Mouse (Mus musculus) heart, embryonic 12.5 days (tissue): ENCODE measurements around the gene Gmeb2. TPM values are rescaled to one million over a fixed set of nuclear protein-coding genes. Genes with fewer than 3 reads are reported as not detected.
"Not testable (repeated sequence)": the region's sequence is repeated elsewhere in the genome, so short reads cannot be mapped to it uniquely, and the experiment has no call there.

ENCODE experiments used
- ATAC-seq: fragments of 200-750 bp; cut with Nextera tagmentation; 2 replicates; pipeline ENCODE4 v1.8.0; 2017; ENCODE audit warnings: moderate TSS enrichment, moderate library complexity; ENCODE audit not compliant: insufficient number of reproducible peaks, low FRiP score
- H3K27ac ChIP-seq: fragments of 300-500 bp; sonication (generic); 2 replicates; pipeline ENCODE4 v1.5.1; 2016; ENCODE audit warnings: mild to moderate bottlenecking, moderate library complexity; ENCODE audit not compliant: poor library complexity, severe bottlenecking
- H3K27me3 ChIP-seq: fragments of 300-500 bp; sonication (generic); replicated peaks from 2 replicates; pipeline ENCODE4 v1.6.1; 2016; ENCODE audit warnings: mild to moderate bottlenecking, moderate library complexity
- H3K36me3 ChIP-seq: fragments of 300-500 bp; sonication (generic); 2 replicates; pipeline ENCODE4 v1.6.1; 2016; ENCODE audit warnings: mild to moderate bottlenecking, moderate library complexity
- H3K4me1 ChIP-seq: fragments of 300-500 bp; sonication (generic); replicated peaks from 2 replicates; pipeline ENCODE4 v1.6.1; 2016; ENCODE audit warnings: mild to moderate bottlenecking
- H3K4me2 ChIP-seq: fragments of 300-500 bp; sonication (generic); 2 replicates; pipeline ENCODE4 v1.6.1; 2016; ENCODE audit warnings: mild to moderate bottlenecking, moderate library complexity
- H3K4me3 ChIP-seq: fragments of 300-500 bp; sonication (generic); 2 replicates; pipeline ENCODE4 v1.5.1; 2016; ENCODE audit warnings: mild to moderate bottlenecking
- H3K9ac ChIP-seq: fragments of 300-500 bp; sonication (generic); 2 replicates; pipeline ENCODE4 v1.6.1; 2016; ENCODE audit warnings: mild to moderate bottlenecking, moderate library complexity
- H3K9me3 ChIP-seq: fragments of 300-500 bp; sonication (generic); replicated peaks from 2 replicates; pipeline ENCODE4 v1.6.1; 2016; ENCODE audit warnings: mild to moderate bottlenecking, moderate library complexity
- WGBS: fragments of 180-500 bp; shearing (Covaris S2); methylation state at CpG from one replicate; pipeline ENCODE4 v1.1.7; 2016; 5-methylcytosine and 5-hydroxymethylcytosine counted together
- polyA plus RNA-seq: library from polyadenylated mRNA; unstranded; fragments of >200 nt; fragmentation: Nextera tagmentation; extraction: Ambion mirVana; gene quantifications from 2 replicates; pipeline ENCODE4 v1.2.1, GENCODE M21; 2016

Gmeb2 gene
- polyA plus RNA-seq, result 10.3 and 10.7 TPM in 2 replicates

GRCm38 (mm10) chr2:181287958-181288350 is at the start of gene Gmeb2:
Gene Gmeb2, minus strand, starts transcription at chr2:181288035.
- peaks cover 17% of the 10 kb centered on the region for H3K4me1 ChIP-seq
- H3K27me3 ChIP-seq, H3K9me3 ChIP-seq: not testable (repeated sequence)
- H3K4me2 ChIP-seq, result peak within 1 kb of the TSS; percentile 70
- peak within 1 kb of the TSS; percentile 56 for H3K4me3 ChIP-seq
- H3K36me3 ChIP-seq, result peaks cover 25% of the 10 kb centered on the region
- under 1% methylated on average over 38 of the region's 38 CpGs for WGBS
- peak within 1 kb of the TSS; percentile 78 for H3K9ac ChIP-seq
- peak within 1 kb of the TSS; percentile 95 for H3K27ac ChIP-seq
- peak; percentile 97 for ATAC-seq

DNA sequence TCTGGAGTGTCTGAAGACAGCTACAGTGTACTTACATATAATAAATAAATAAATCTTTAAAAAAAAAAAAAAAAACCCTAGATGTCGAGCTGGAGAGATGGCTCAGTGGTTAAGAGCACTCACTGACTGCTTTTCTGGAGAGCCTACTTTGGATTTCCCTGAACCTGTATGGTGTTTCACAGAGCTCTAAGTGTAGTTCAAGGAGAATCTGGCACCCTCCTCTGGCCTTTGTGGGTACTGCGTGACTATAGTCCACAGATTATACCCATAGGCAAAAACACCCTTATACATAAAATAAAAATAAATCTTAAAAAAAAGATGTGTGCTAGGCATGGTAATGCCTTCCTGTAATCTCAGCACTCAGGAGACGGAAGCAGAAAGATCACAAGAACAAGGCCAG is 46.2 kb upstream of the Gmeb2 start:
- no peak overlapping the region for H3K4me2 ChIP-seq
- H3K9me3 ChIP-seq, result no peaks in the 10 kb centered on the region
- H3K4me1 ChIP-seq, result 0 out of 2 replicates have a peak, but pooled peaks cover 3% of the 10 kb centered on the region
- ATAC-seq, result no peak
- H3K27ac ChIP-seq, result no peak overlapping the region
- H3K27me3 ChIP-seq, result no peaks in the 10 kb centered on the region
- H3K4me3 ChIP-seq, result no peak overlapping the region
- peaks cover 73% of the 10 kb centered on the region for H3K36me3 ChIP-seq
- no peak overlapping the region for H3K9ac ChIP-seq
- 63% methylated on average over 3 of the region's 3 CpGs for WGBS

DNA sequence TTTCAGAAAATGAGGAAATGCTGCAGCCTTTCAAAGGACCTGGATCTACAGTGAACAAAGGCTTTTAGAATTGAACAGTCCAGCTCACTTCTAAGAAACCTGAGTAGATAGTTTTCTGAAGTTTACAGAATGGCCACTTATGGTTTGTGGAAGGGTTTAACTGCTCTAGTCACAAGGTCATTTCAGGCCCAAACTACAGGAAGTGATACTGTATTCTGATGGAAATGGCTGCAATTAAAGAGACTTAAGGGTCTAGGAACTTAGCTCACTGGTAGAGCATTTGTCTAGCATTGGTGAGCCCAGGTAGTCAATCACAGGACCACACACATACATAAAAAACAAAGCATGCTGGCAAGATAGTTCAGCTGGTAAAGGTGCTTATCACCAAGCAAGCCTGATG is 44.7 kb upstream of the Gmeb2 start:
- H3K27me3 ChIP-seq, result no peaks in the 10 kb centered on the region
- no peak for ATAC-seq

GRCm38 (mm10) chr2:181326098-181326497 is 38.3 kb upstream of the Gmeb2 start:
- Histone ChIP-seq H3K27me3 (no peaks in the 10 kb centered on the region), H3K9me3 (no peaks in the 10 kb centered on the region), H3K36me3 (peaks cover 87% of the 10 kb centered on the region), H3K9ac (no peak overlapping the region), H3K4me2 (no peak overlapping the region), H3K4me1 (0 out of 2 replicates have a peak, but pooled peaks cover 3% of the 10 kb centered on the region), H3K4me3 (no peak overlapping the region), H3K27ac (no peak overlapping the region)
- no peak for ATAC-seq
- 98% methylated on average over 2 of the region's 2 CpGs for WGBS

More for the DNA sequence above, 44.7 kb upstream of the Gmeb2 start:
- peaks cover 78% of the 10 kb centered on the region for H3K36me3 ChIP-seq
- H3K9ac ChIP-seq, result no peak overlapping the region
- H3K27ac ChIP-seq, result no peak overlapping the region
- H3K4me1 ChIP-seq, result 0 out of 2 replicates have a peak, but pooled peaks cover 3% of the 10 kb centered on the region
- H3K4me3 ChIP-seq, result no peak overlapping the region
- no peak overlapping the region for H3K4me2 ChIP-seq
- no peaks in the 10 kb centered on the region for H3K9me3 ChIP-seq

- peaks cover 10% of the 10 kb centered on the region for H3K4me1 ChIP-seq
- 73% methylated on average over 5 of the region's 5 CpGs for WGBS
- H3K9ac ChIP-seq, result no peak overlapping the region
- peaks cover 49% of the 10 kb centered on the region for H3K36me3 ChIP-seq
- no peak overlapping the region for H3K27ac ChIP-seq
- H3K9me3 ChIP-seq, result no peaks in the 10 kb centered on the region
- H3K27me3 ChIP-seq, result peaks cover under 1% of the 10 kb centered on the region; the same call in 1 of the 2 replicates
- H3K4me3 ChIP-seq, result no peak overlapping the region
- H3K4me2 ChIP-seq, result no peak overlapping the region
- ATAC-seq, result no peak
These were observed 34.3 kb upstream of the Gmeb2 start for GRCm38 (mm10) chr2:181322136-181322535.

- H3K27ac ChIP-seq, result peak overlapping the region; percentile 62; the same call in 1 of the 2 replicates
- no peaks in the 10 kb centered on the region for H3K9me3 ChIP-seq
- H3K36me3 ChIP-seq, result peaks cover 33% of the 10 kb centered on the region
- WGBS, result 14% methylated on average over 7 of the region's 7 CpGs
- no peak; the same call in 1 of the 2 replicates for ATAC-seq
- H3K4me1 ChIP-seq, result peaks cover 10% of the 10 kb centered on the region
- H3K4me2 ChIP-seq, result peak overlapping the region; percentile 78
- peak overlapping the region; percentile 68 for H3K9ac ChIP-seq
- peaks cover 19% of the 10 kb centered on the region for H3K27me3 ChIP-seq
- peak overlapping the region; percentile 56 for H3K4me3 ChIP-seq
These were observed 32.3 kb upstream of the Gmeb2 start for GRCm38 (mm10) chr2:181320103-181320499.

DNA sequence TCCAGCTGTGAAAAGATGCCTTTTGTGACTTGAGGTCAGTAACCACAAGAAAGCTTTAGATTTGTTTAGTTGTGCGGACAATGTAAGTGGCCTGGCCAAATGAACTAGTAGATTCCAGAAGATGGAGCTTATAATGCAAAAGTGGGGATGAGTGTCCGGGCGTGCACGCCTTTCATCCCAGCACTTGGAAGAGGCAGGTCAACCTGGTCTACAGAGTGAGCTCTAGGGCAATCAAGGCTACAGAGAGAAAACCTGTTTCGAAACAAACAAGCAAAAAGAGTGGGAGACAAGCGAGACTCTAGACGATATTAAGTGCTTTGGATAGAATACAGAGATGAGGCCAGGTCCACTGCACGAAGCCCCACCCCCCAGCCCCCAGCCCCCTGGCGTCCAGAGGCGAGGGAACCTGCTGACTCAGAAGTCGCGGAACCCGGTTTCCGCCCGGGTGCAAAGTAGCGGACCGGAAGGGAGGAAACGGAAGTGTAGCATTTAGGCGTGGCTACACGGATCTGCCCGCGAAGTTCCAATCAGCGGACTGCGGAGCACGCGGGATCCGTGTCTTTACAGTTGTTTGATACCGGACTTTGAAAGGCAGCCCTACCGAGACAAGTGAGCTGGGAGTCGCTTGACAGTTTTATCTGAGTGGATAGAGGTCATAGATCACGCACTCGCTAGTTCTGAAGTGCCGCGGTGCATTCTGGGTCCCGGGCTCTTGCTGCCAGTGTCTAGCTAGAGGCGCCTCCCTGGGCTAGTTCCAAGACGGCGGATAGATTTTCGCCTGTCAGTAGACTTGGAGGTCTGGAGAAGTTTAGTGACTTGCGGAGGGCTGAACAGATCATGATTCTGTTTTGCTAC is 31.6 kb upstream of the Gmeb2 start, which contains the start of gene Rtel1:
Rtel1 (plus strand) TSS at position 492 of the 855 bp plus-strand sequence.
- Histone ChIP-seq H3K4me1 (peaks cover 10% of the 10 kb centered on the region), H3K36me3 (peaks cover 26% of the 10 kb centered on the region), H3K4me3 (peak within 1 kb of the TSS; percentile 56), H3K27me3 (peaks cover 25% of the 10 kb centered on the region), H3K9me3 (no peaks in the 10 kb centered on the region), H3K4me2 (peak within 1 kb of the TSS; percentile 78), H3K27ac (peak within 1 kb of the TSS; percentile 62), H3K9ac (peak within 1 kb of the TSS; percentile 68)
- WGBS, result 6% methylated on average over 40 of the region's 40 CpGs
- peak; percentile 86 for ATAC-seq

DNA sequence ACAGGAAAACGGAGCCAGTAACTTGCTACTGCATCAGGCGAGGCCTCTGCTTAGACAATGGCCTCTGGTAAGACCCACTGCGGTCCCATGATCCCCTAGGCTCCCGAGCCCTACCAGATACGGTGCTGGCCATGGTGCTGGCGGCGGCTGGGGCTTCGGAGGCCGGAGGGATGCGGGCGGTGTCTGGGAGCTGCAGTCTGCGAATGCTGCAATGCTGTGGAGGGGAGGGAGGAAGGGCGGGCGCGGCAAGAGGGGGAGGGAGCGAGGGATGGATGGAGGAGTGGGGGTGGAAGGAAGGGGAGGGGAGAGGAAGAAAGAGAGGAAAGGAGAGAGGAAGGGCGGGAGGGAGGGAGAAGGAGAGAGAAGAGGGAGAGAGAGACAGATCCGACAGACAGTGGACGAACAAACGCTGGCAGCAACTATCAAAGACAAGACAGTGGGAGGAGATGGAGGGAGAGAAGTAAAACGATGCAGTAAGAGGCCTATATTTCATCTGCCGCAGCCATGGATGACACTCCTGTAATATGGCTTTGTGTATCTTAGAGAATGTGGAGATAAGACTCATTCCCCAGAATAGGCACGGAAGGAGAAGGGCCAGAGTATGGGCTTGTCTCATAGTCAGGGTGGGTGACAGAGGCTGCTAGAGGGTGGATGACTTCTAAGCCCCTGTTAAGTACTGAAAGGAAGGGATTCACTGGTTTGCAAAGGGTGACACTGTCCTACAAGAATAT is 26.4 kb upstream of the Gmeb2 start, which contains the start of gene Stmn3:
Stmn3 (minus strand) TSS at position 421 of the 731 bp plus-strand sequence.
- no peak within 1 kb of the TSS for H3K9ac ChIP-seq
- ATAC-seq, result peak; percentile 63
- H3K4me3 ChIP-seq, result peak within 1 kb of the TSS; percentile 19
- H3K27me3 ChIP-seq, result peaks cover 66% of the 10 kb centered on the region
- peak within 1 kb of the TSS; percentile 60 for H3K4me2 ChIP-seq
- 5% methylated on average over 21 of the region's 23 CpGs for WGBS
- no peak within 1 kb of the TSS for H3K27ac ChIP-seq
- no peaks in the 10 kb centered on the region for H3K9me3 ChIP-seq
- H3K4me1 ChIP-seq, result peaks cover 10% of the 10 kb centered on the region
- H3K36me3 ChIP-seq, result no peaks in the 10 kb centered on the region

DNA sequence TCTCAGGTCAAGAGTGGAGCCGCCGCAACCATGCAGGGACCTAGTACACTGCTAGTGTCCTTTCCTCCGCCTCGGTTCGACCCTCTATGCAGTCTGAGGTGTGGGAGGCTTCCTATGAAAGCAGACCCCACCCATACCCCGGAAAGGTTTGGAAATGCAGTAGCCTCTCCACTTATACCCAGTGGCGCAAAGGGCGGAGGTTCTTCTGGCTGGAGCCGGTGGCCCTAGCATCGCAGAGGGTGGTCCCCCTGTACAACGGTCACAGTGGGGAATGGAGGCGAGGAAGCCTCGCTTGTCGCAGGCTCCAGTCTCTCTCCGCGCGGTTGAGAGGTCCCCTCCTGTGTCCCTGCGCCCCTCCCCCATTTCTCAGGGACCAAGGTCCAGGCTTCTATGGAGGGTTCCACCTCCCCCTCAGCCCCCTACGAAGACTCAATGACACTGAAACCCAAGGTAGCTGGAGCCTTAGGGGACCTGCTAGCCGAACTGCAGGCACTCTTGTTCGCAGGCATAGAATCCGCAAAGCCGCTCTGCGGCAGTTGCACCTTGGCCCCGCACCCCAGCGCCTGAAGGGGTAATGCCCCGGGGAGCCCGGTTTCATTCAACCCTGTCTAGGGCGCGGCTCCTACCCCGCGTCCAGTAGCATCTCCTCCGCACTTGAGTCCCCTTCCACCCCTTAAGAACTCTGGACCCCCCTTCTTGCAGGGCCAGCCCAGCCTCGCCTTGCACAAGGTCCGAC is 25.7 kb upstream of the Gmeb2 start:
- Histone ChIP-seq H3K9me3 (no peaks in the 10 kb centered on the region), H3K27me3 (peaks cover 73% of the 10 kb centered on the region), H3K4me2 (peak overlapping the region; percentile 60), H3K9ac (no peak overlapping the region), H3K4me1 (peaks cover 8% of the 10 kb centered on the region), H3K27ac (no peak overlapping the region), H3K36me3 (no peaks in the 10 kb centered on the region), H3K4me3 (peak overlapping the region; percentile 19)
- ATAC-seq, result no peak; the same call in 1 of the 2 replicates
- 4% methylated on average over 35 of the region's 35 CpGs for WGBS

- Histone ChIP-seq H3K4me2 (no peak overlapping the region), H3K9ac (no peak overlapping the region), H3K4me1 (peaks cover 8% of the 10 kb centered on the region), H3K4me3 (no peak overlapping the region), H3K36me3 (no peaks in the 10 kb centered on the region), H3K27me3 (peaks cover 78% of the 10 kb centered on the region), H3K9me3 (no peaks in the 10 kb centered on the region), H3K27ac (no peak overlapping the region)
- WGBS, result 16% methylated on average over 5 of the region's 5 CpGs
- no peak for ATAC-seq
These were observed 25.1 kb upstream of the Gmeb2 start for GRCm38 (mm10) chr2:181313006-181313343.
